ENCODE assay signal across 31 mouse cellular contexts in genomic region chr12:81810417-81810816, GRCm38 (mm10). TPM values are rescaled to one million over a fixed set of nuclear protein-coding genes. Genes with fewer than 3 reads are reported as not detected.
DNase-seq lines count a peak whose midpoint lies in the region; ATAC-seq and TF ChIP-seq lines count a peak whose summit lies in the region.
"Had no signal": no experiment of that assay in that cellular context is flagged by ENCODE, and none has a peak within 500 bp of the region (broad histone marks: within the 10 kb centered on the region; RNA-seq: fewer than 3 reads in every experiment).

No protein-coding gene starts in this region.

- no peak overlapping the region for H3K4me3 ChIP-seq in forebrain, embryonic 13.5 days
- H3K4me3 ChIP-seq in forebrain, embryonic 10.5 days: no peak overlapping the region
- H3K4me3 ChIP-seq in megakaryocyte, embryonic 14.5 days (replicated peaks): peak overlapping the region; percentile 51
- H3K4me3 ChIP-seq: erythroblast, embryonic 14.5 days; heart, embryonic 12.5 days; limb, embryonic 10.5 days; limb, embryonic 15.5 days; liver, embryonic 13.5 days; neural tube, embryonic 13.5 days had no signal

- ATAC-seq in forebrain, embryonic 13.5 days: 0 out of 2 replicates have a peak, but pooled peaks have one; percentile 33
- ATAC-seq in megakaryocyte, adult 5-6 weeks (ENCODE audit: poor library complexity, severe bottlenecking): no peak
- ATAC-seq: intestine, postnatal 0 days had no signal

- no peak overlapping the region for H3K4me2 ChIP-seq in forebrain, embryonic 13.5 days
- H3K4me2 ChIP-seq: heart, embryonic 12.5 days; limb, embryonic 15.5 days; liver, embryonic 13.5 days; midbrain, embryonic 11.5 days; neural tube, embryonic 13.5 days had no signal

- no peaks in the 10 kb centered on the region for H3K9me3 ChIP-seq in forebrain, embryonic 13.5 days (replicated peaks)
- H3K9me3 ChIP-seq in forebrain, embryonic 10.5 days: no peaks in the 10 kb centered on the region
- H3K9me3 ChIP-seq in megakaryocyte, embryonic 14.5 days: peaks cover 5% of the 10 kb centered on the region; the same call in 1 of the 2 replicates
- H3K9me3 ChIP-seq: G1E; heart, embryonic 12.5 days; limb, embryonic 10.5 days; limb, embryonic 15.5 days; liver, embryonic 13.5 days; neural tube, embryonic 13.5 days had no signal

- no peak overlapping the region for H3K27ac ChIP-seq in forebrain, embryonic 13.5 days
- H3K27ac ChIP-seq in forebrain, embryonic 10.5 days: no peak overlapping the region
- H3K27ac ChIP-seq: limb, embryonic 10.5 days; limb, embryonic 15.5 days; liver, embryonic 13.5 days; neural tube, embryonic 13.5 days; stomach, postnatal 0 days had no signal

- H3K4me1 ChIP-seq in forebrain, embryonic 13.5 days: peaks cover 17% of the 10 kb centered on the region
- peaks cover 28% of the 10 kb centered on the region for H3K4me1 ChIP-seq in forebrain, embryonic 10.5 days
- H3K4me1 ChIP-seq in megakaryocyte, embryonic 14.5 days: peaks cover 43% of the 10 kb centered on the region

- 16% methylated on average over 8 of the region's 8 CpGs for WGBS in forebrain, embryonic 13.5 days
- 70% methylated on average over 8 of the region's 8 CpGs for WGBS in forebrain, embryonic 10.5 days

- no peak overlapping the region for H3K9ac ChIP-seq in forebrain, embryonic 13.5 days
- H3K9ac ChIP-seq: heart, embryonic 12.5 days; limb, embryonic 15.5 days; liver, embryonic 13.5 days; neural tube, embryonic 13.5 days had no signal

- TF ChIP-seq POLR2A in brain, embryonic 14.5 days (IDR thresholded peaks at IDR 0.05; ENCODE audit: borderline replicate concordance, extremely low read depth, insufficient read depth, insufficient read length, poor library complexity, severe bottlenecking): no peak

- DNase-seq in forebrain, embryonic 10.5 days (ENCODE audit: extremely low spot score, low spot score): no peak
- peak; percentile 53 for DNase-seq in brain, embryonic 14.5 days (ENCODE audit: low read depth)
- DNase-seq in retina, embryonic 14.5 days (ENCODE audit: low spot score): peak; percentile 48
- DNase-seq in gastrocnemius, adult 18-20 months (ENCODE audit: low spot score): no peak
- no peak for DNase-seq in lung, postnatal 4 days
- DNase-seq: adrenal gland, postnatal 10 days; cerebellum, adult 11 months; cerebellum, postnatal 10 days; gastrocnemius, postnatal 25 days; heart, adult 11 months; heart, postnatal 4 days; kidney, adult 9 months; kidney, postnatal 10 days; layer of hippocampus, postnatal 36 days; liver, embryonic 13.5 days; lung, adult 18-20 months; lung, postnatal 10 days; right cerebral cortex, adult 18-20 months; spleen, adult 18-20 months had no signal

- TF ChIP-seq CTCF in brain, embryonic 14.5 days (IDR thresholded peaks at IDR 0.05; ENCODE audit: borderline replicate concordance, extremely low read depth, insufficient read depth, insufficient read length): no peak

- no peaks in the 10 kb centered on the region for H3K27me3 ChIP-seq in forebrain, embryonic 13.5 days
- peaks cover 29% of the 10 kb centered on the region for H3K27me3 ChIP-seq in forebrain, embryonic 10.5 days (ENCODE audit: poor library complexity, severe bottlenecking)
- peaks cover 13% of the 10 kb centered on the region for H3K27me3 ChIP-seq in megakaryocyte, embryonic 14.5 days (replicated peaks)
- H3K27me3 ChIP-seq: heart, embryonic 12.5 days; limb, embryonic 15.5 days; neural tube, embryonic 13.5 days had no signal

- H3K36me3 ChIP-seq in forebrain, embryonic 13.5 days (ENCODE audit: poor library complexity, severe bottlenecking): no peaks in the 10 kb centered on the region
- H3K36me3 ChIP-seq in forebrain, embryonic 10.5 days (replicated peaks): no peaks in the 10 kb centered on the region
- H3K36me3 ChIP-seq in megakaryocyte, embryonic 14.5 days (replicated peaks; ENCODE audit: low read length): no peaks in the 10 kb centered on the region
- H3K36me3 ChIP-seq: G1E; heart, embryonic 12.5 days; limb, embryonic 10.5 days; limb, embryonic 15.5 days; liver, embryonic 13.5 days; neural tube, embryonic 13.5 days had no signal

RNA-seq across cellular contexts. Expression of gene Map3k9, which starts 29.4 kb away (rescaled TPM):
- 4.2 and 4.6 TPM in 2 replicates for polyA plus RNA-seq in forebrain, embryonic 13.5 days (2015; fragmentation: Nextera tagmentation; extraction: Ambion mirVana)
- polyA plus RNA-seq in forebrain, embryonic 10.5 days (2016; fragmentation: Nextera tagmentation; extraction: Ambion mirVana): 1.3 and 1.6 TPM in 2 replicates
- 0.48 TPM in 1 of 2 replicates, not detected in the other for polyA plus RNA-seq in megakaryocyte, embryonic 14.5 days (2012; ENCODE audit: insufficient read depth, low replicate concordance)
- 4.6 TPM in 2 replicates for total RNA-seq in megakaryocyte, adult 5-6 weeks (2015)
- total RNA-seq in megakaryocyte, adult 5-6 weeks (2017): 6.3 and 11.0 TPM in 2 replicates
- 10.0 and 24.6 TPM in 2 replicates for polyA plus RNA-seq in brain, embryonic 14.5 days (2012; rRNA removed)
- total RNA-seq in gastrocnemius, adult 18-20 months (2021): under 1 TPM; 0.07 to 0.14 TPM
- polyA plus RNA-seq: erythroblast, embryonic 14.5 days; G1E had no signal

RNA-seq across cellular contexts. Expression of gene Pcnx, which starts 49.4 kb away (rescaled TPM):
- 8.6 and 14.1 TPM in 2 replicates for polyA plus RNA-seq in forebrain, embryonic 13.5 days (2015; fragmentation: Nextera tagmentation; extraction: Ambion mirVana)
- 7.6 and 7.7 TPM in 2 replicates for polyA plus RNA-seq in forebrain, embryonic 10.5 days (2016; fragmentation: Nextera tagmentation; extraction: Ambion mirVana)
- polyA plus RNA-seq in megakaryocyte, embryonic 14.5 days (2012; ENCODE audit: insufficient read depth, low replicate concordance): 8.0 and 11.5 TPM in 2 replicates
- total RNA-seq in megakaryocyte, adult 5-6 weeks (2015): 33.1 and 40.1 TPM in 2 replicates
- total RNA-seq in megakaryocyte, adult 5-6 weeks (2017): 13.1 and 18.8 TPM in 2 replicates
- 34.2 and 46.3 TPM in 2 replicates for polyA plus RNA-seq in brain, embryonic 14.5 days (2012; rRNA removed)
- total RNA-seq in gastrocnemius, adult 18-20 months (2021): 10 to 100 TPM; 45.3 to 52.3 TPM
- polyA plus RNA-seq: G1E had no signal

Comparison
In these comparisons a context has a peak if more than half of its experiments do, and no peak if none do; other contexts are left out.
1. DNase-seq: peak in brain, embryonic 14.5 days (single experiment) and retina, embryonic 14.5 days (single experiment); none in forebrain, embryonic 10.5 days (single experiment), gastrocnemius, adult 18-20 months (single experiment) and lung, postnatal 4 days (0 of 2).